Mouse (Mus musculus): ENCODE data around the gene Tmem30b. TPM values are rescaled to one million over a fixed set of nuclear protein-coding genes. Genes with fewer than 3 reads are reported as not detected.
"Not testable (repeated sequence)": the region's sequence is repeated elsewhere in the genome, so short reads cannot be mapped to it uniquely, and the experiment has no call there.

Gene Tmem30b
- polyA plus RNA-seq, 1 experiment from 2014 or later = 9.8 TPM

DNA sequence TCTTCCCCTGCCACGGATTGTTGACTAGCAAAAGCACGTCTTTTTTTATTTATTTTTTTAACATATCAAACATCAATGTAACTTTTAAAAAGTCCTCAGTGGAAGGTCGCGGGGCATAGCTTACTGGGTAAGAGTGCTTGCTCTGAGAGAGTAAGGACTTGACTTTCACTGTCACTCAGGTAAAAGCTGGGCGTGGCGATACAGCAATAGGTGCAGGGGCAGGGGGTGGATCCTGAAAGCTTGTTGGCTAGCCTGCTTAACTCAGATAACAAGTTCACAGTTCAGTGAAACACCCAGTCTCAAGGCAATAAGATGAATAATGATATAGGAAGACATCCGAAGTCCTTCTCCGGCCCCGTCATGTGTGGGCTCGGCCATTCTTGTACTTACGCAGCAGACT lies 16.6 kb downstream of the Tmem30b start:
- H3K9me3 ChIP-seq (replicated peaks) = no peaks in the 10 kb centered on the region
- no peaks in the 10 kb centered on the region for H3K36me3 ChIP-seq
- ATAC-seq (replicated peaks; ENCODE audit: low FRiP score) = no peak
- no peak overlapping the region for H3K27ac ChIP-seq
- H3K27me3 ChIP-seq = peaks cover 51% of the 10 kb centered on the region
- H3K9ac ChIP-seq = no peak overlapping the region
- 0 out of 2 replicates have a peak, but pooled peaks cover 6% of the 10 kb centered on the region for H3K4me1 ChIP-seq
- H3K4me3 ChIP-seq (replicated peaks) = no peak overlapping the region
- 66% methylated on average over 11 of the region's 11 CpGs for WGBS
- H3K4me2 ChIP-seq = no peak overlapping the region

DNA sequence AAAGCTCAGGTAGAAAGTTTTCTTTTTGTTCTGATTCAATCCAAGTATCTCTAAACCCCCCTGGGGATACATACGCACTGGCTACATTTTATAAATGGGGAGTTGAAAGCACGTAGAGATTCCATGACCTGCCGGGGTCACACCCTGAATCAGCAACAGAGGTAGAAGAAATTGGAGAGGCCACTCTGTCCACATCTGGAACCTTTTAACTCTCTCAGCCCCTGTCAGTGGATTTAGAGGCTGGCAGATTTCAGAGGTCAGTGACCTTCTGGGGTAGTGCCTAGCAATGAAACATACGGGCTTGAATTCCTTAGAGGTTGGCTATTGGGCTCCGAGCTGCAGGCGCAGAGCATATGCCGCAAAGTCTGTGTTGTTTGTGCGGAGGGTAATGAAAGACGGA lies 17.1 kb downstream of the Tmem30b start:
- H3K27ac ChIP-seq = no peak overlapping the region
- H3K9me3 ChIP-seq (replicated peaks) = no peaks in the 10 kb centered on the region
- H3K4me1 ChIP-seq = 0 out of 2 replicates have a peak, but pooled peaks cover 6% of the 10 kb centered on the region
- no peak overlapping the region for H3K4me2 ChIP-seq
- H3K27me3 ChIP-seq = peaks cover 51% of the 10 kb centered on the region
- 22% methylated on average over 9 of the region's 9 CpGs for WGBS
- no peak overlapping the region for H3K4me3 ChIP-seq (replicated peaks)
- no peak for ATAC-seq (replicated peaks; ENCODE audit: low FRiP score)
- no peaks in the 10 kb centered on the region for H3K36me3 ChIP-seq
- H3K9ac ChIP-seq = no peak overlapping the region

- ATAC-seq (replicated peaks; ENCODE audit: low FRiP score); H3K27ac ChIP-seq; H3K4me3 ChIP-seq (replicated peaks); H3K36me3 ChIP-seq; H3K9me3 ChIP-seq (replicated peaks); H3K4me1 ChIP-seq; H3K4me2 ChIP-seq; H3K9ac ChIP-seq: not testable (repeated sequence)
- WGBS = 88% methylated on average over 1 of the region's 1 CpGs
- H3K27me3 ChIP-seq = peaks cover 50% of the 10 kb centered on the region
These were observed 18.1 kb downstream of the Tmem30b start for GRCm38 (mm10) chr12:73528142-73528541.

DNA sequence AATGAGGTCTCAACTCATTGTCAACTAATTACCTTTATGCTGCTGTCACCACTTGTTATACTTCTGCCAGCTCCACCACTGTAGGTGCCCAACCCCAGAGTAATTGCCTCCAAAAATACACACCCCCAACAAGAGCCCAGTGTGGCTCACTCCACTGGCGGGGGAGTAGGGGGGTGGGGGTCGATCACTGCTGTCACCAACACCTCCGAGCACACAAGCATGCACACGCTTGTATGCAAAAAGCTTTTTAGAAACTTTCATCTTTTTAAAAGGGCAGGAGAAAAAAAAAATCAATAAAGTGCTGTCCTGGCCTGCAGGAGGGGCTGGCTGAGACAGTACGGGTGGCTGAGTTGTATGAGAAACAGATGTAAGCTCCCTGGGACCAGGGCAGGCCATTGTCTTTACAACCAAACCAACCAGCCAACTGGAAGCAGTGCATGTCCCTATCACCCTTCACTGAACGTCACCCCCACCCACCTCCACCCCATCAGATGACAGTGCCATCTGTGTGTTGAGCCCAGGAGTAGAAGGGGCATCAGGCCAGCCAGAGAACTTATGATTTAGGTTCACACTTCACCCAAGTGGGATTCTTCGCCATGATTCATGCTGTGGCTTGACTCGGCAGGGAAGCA lies 20.8 kb downstream of the Tmem30b start:
- peaks cover 40% of the 10 kb centered on the region for H3K27me3 ChIP-seq
- 56% methylated on average over 8 of the region's 8 CpGs for WGBS
- H3K9me3 ChIP-seq (replicated peaks) = no peaks in the 10 kb centered on the region
- no peak overlapping the region for H3K9ac ChIP-seq
- no peaks in the 10 kb centered on the region for H3K36me3 ChIP-seq
- H3K4me3 ChIP-seq (replicated peaks) = no peak overlapping the region
- peaks cover 20% of the 10 kb centered on the region for H3K4me1 ChIP-seq
- ATAC-seq (replicated peaks; ENCODE audit: low FRiP score) = no peak
- H3K4me2 ChIP-seq = no peak overlapping the region
- no peak overlapping the region for H3K27ac ChIP-seq

GRCm38 (mm10) chr12:73523066-73523465 lies 23.1 kb downstream of the Tmem30b start:
- H3K27me3 ChIP-seq = peaks cover 48% of the 10 kb centered on the region
- no peak overlapping the region for H3K9ac ChIP-seq
- ATAC-seq (replicated peaks; ENCODE audit: low FRiP score) = no peak
- no peak overlapping the region for H3K4me2 ChIP-seq
- WGBS = 75% methylated on average over 12 of the region's 12 CpGs
- no peaks in the 10 kb centered on the region for H3K9me3 ChIP-seq (replicated peaks)
- peaks cover 14% of the 10 kb centered on the region for H3K4me1 ChIP-seq
- no peak overlapping the region for H3K4me3 ChIP-seq (replicated peaks)
- H3K36me3 ChIP-seq = no peaks in the 10 kb centered on the region
- H3K27ac ChIP-seq = no peak overlapping the region

GRCm38 (mm10) chr12:73521944-73522343 lies 24.2 kb downstream of the Tmem30b start:
- H3K4me3 ChIP-seq (replicated peaks) = no peak overlapping the region
- H3K27ac ChIP-seq = no peak overlapping the region
- H3K9ac ChIP-seq = no peak overlapping the region
- 30% methylated on average over 3 of the region's 3 CpGs for WGBS
- H3K36me3 ChIP-seq = no peaks in the 10 kb centered on the region
- no peaks in the 10 kb centered on the region for H3K9me3 ChIP-seq (replicated peaks)
- H3K4me1 ChIP-seq = peaks cover 17% of the 10 kb centered on the region
- no peak overlapping the region for H3K4me2 ChIP-seq
- H3K27me3 ChIP-seq = peaks cover 43% of the 10 kb centered on the region
- ATAC-seq (replicated peaks; ENCODE audit: low FRiP score) = no peak

DNA sequence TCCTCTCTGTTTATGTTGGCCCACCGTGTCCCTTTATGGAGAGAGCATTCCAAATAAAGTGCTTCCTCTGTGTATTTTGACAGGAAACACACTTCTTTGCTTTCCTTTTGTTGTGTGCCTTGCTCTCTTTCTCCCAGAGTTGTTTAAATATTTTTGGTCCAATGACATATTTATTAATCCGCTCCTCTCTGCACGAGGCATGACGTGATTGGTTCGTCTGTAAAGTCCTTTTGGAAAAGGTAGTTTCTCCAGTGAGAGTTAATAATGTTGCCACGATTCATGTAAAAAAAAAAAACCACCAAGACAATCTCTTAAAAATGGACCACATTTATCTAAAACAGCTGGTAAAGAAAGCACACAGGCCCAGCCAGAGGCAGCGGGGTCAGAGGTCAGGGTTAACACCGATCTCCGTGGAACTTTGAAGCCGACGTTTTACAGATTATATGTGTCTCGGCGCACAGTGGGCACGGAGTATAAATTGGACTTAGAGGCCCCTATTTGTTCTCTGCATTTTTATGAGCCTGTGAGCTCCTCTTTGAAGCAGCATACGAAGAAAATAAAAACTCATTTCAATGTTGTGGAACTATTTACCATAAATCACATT lies 24.9 kb downstream of the Tmem30b start:
- 0 out of 2 replicates have a peak overlapping the region, but pooled peaks have one; percentile 7 for H3K4me3 ChIP-seq (replicated peaks)
- no peak for ATAC-seq (replicated peaks; ENCODE audit: low FRiP score)

DNA sequence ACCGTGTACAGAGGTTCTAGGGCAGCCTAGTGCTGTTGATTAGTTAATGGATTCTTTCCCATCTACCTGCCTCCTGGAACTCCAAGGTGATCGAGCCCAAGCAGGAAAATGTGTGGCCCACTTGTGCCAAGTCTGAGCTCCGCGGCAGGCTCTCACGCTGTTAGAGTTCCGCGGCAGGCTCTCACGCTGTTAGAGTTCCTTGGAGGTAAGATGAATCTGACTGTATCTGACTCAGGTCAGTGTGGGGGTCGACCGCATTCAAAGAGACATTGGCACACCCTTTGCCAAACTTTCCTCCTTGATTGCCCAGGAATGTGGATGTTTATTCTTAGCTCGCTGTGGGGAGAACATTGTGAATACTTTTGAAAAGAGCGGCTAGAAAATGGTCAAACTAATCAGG lies 28.4 kb downstream of the Tmem30b start:
- no peak for ATAC-seq (replicated peaks; ENCODE audit: low FRiP score)
- 74% methylated on average over 12 of the region's 12 CpGs for WGBS
- H3K4me1 ChIP-seq = peaks cover 18% of the 10 kb centered on the region
- no peaks in the 10 kb centered on the region for H3K9me3 ChIP-seq (replicated peaks)
- H3K9ac ChIP-seq = no peak overlapping the region
- no peaks in the 10 kb centered on the region for H3K36me3 ChIP-seq
- H3K4me3 ChIP-seq (replicated peaks) = no peak overlapping the region
- no peak overlapping the region for H3K27ac ChIP-seq
- no peak overlapping the region for H3K4me2 ChIP-seq
- H3K27me3 ChIP-seq = peaks cover 37% of the 10 kb centered on the region

More for the DNA sequence above, 24.9 kb downstream of the Tmem30b start:
- no peak overlapping the region for H3K9ac ChIP-seq
- H3K36me3 ChIP-seq = no peaks in the 10 kb centered on the region
- H3K27me3 ChIP-seq = peaks cover 42% of the 10 kb centered on the region
- peaks cover 18% of the 10 kb centered on the region for H3K4me1 ChIP-seq
- WGBS = 33% methylated on average over 15 of the region's 15 CpGs
- H3K4me2 ChIP-seq = peak overlapping the region; percentile 42
- H3K27ac ChIP-seq = no peak overlapping the region
- no peaks in the 10 kb centered on the region for H3K9me3 ChIP-seq (replicated peaks)

- peak overlapping the region; percentile 30; the same call in 1 of the 2 replicates for H3K4me2 ChIP-seq
- ATAC-seq (replicated peaks; ENCODE audit: low FRiP score) = peak; percentile 66; the same call in 1 of the 2 replicates
- no peaks in the 10 kb centered on the region for H3K9me3 ChIP-seq (replicated peaks)
- no peak overlapping the region for H3K27ac ChIP-seq
- no peak overlapping the region for H3K9ac ChIP-seq
- peaks cover 37% of the 10 kb centered on the region for H3K27me3 ChIP-seq
- WGBS = 43% methylated on average over 15 of the region's 15 CpGs
- peaks cover 18% of the 10 kb centered on the region for H3K4me1 ChIP-seq
- no peak overlapping the region for H3K4me3 ChIP-seq (replicated peaks)
- H3K36me3 ChIP-seq = no peaks in the 10 kb centered on the region
These were observed 29.0 kb downstream of the Tmem30b start for GRCm38 (mm10) chr12:73517022-73517709.

DNA sequence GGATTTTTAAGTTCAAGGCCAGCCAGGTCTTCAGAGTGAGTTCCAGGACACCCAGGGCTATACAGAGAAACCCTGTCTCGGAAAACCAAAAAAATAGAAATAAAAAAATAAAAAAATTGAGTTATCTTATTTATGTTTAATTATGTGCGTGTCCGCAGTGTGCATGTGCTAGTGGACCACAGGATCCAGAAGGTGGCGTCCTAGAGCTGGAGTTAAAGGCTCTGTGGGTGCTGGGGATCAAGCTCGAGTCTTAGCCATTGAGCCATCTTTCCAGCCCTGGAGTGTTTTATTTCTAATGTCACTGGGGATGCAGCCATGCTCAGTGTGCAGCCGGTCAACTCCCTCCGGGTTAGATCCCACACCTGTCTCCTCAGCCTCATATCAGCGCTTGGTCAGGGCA lies 29.7 kb downstream of the Tmem30b start:
- H3K27me3 ChIP-seq = peaks cover 37% of the 10 kb centered on the region
- H3K36me3 ChIP-seq = no peaks in the 10 kb centered on the region
- peaks cover 15% of the 10 kb centered on the region for H3K4me1 ChIP-seq
- H3K27ac ChIP-seq = no peak overlapping the region
- ATAC-seq (replicated peaks; ENCODE audit: low FRiP score) = no peak; the same call in 1 of the 2 replicates
- no peak overlapping the region for H3K9ac ChIP-seq
- 93% methylated on average over 8 of the region's 8 CpGs for WGBS
- no peaks in the 10 kb centered on the region for H3K9me3 ChIP-seq (replicated peaks)
- no peak overlapping the region for H3K4me3 ChIP-seq (replicated peaks)
- H3K4me2 ChIP-seq = no peak overlapping the region

DNA sequence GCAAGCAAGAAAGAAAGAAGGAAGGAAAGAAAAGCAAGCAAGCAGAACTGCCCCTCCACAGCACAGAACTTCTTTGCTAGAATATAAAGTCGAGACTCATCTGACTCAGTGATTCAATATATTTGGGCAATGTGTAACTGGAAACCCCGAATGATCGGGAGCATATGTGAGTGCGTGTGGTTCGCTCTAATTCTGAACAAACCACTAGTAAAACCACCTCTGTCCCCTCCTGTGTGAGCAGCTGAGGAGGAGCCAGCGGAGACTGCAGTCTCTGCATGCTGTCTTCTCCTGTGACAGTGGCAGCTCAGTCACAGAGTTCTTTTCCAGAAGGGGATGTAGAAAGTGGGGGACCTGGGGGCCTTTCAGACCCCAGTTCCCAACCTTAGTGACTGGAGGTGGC lies 31.5 kb downstream of the Tmem30b start:
- peaks cover 4% of the 10 kb centered on the region; the same call in 1 of the 2 replicates for H3K4me1 ChIP-seq
- no peak for ATAC-seq (replicated peaks; ENCODE audit: low FRiP score)
- peaks cover 28% of the 10 kb centered on the region for H3K27me3 ChIP-seq
- no peak overlapping the region for H3K4me3 ChIP-seq (replicated peaks)
- no peak overlapping the region for H3K9ac ChIP-seq
- no peaks in the 10 kb centered on the region for H3K36me3 ChIP-seq
- no peaks in the 10 kb centered on the region for H3K9me3 ChIP-seq (replicated peaks)
- no peak overlapping the region for H3K27ac ChIP-seq
- no peak overlapping the region for H3K4me2 ChIP-seq
- WGBS = 56% methylated on average over 6 of the region's 6 CpGs

DNA sequence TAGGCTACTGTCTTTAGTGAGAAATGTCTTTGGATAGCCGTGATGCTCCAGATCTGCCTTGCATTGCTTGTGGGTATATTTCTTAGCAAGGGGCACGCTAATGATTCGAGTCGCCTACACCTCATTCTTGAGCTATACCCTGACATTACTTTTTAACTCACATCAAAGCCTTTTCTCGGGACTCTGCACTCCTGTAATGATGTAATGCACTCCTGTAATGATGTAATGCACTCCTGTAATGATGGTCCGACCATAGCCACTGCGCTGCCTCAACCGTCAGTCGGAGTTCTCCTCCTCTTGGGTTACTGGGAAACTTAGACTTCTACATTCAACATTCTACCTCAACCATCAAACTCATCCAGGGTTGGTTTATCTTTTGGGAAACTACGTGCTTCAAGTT lies 32.2 kb downstream of the Tmem30b start:
- Histone ChIP-seq H3K9me3 (replicated peaks) (no peaks in the 10 kb centered on the region), H3K4me3 (replicated peaks) (no peak overlapping the region), H3K27ac (no peak overlapping the region), H3K4me2 (no peak overlapping the region), H3K9ac (no peak overlapping the region), H3K4me1 (peaks cover 7% of the 10 kb centered on the region; the same call in 1 of the 2 replicates), H3K27me3 (peaks cover 20% of the 10 kb centered on the region), H3K36me3 (no peaks in the 10 kb centered on the region)
- no peak for ATAC-seq (replicated peaks; ENCODE audit: low FRiP score)
- 86% methylated on average over 10 of the region's 10 CpGs for WGBS

Measured in kidney, embryonic 15.5 days (tissue).